ENCODE assay signal across 14 mouse cellular contexts in the genomic region with DNA sequence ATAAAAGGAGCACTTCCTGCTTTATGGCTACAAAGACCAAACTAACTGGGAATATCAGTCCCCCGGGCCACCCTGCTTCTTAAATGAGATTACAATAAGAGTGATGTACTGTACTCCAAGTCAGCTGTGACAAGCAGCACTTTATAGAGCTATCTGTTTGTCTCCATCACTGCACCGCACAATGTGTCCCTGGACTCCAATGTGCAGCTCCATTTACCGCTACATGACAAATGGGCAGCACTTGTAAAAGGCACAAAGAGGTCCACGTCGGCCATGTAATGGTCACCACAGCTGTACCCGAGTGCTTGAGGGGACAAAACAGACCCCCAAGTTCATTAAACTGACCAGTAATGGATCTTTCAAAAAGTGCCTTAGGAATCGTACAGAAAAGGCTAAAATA.
"Had no signal": no experiment of that assay in that cellular context is flagged by ENCODE, and none has a peak within 500 bp of the region (broad histone marks: within the 10 kb centered on the region; RNA-seq: fewer than 3 reads in every experiment).

No protein-coding gene starts in this region.

- H3K4me2 ChIP-seq: limb, embryonic 13.5 days; midbrain, embryonic 15.5 days had no signal

- H3K9me3 ChIP-seq: limb, embryonic 13.5 days; midbrain, embryonic 15.5 days had no signal

- H3K27me3 ChIP-seq: limb, embryonic 13.5 days; midbrain, embryonic 15.5 days had no signal

- H3K27ac ChIP-seq: layer of hippocampus, adult 2 months; limb, embryonic 13.5 days; liver, embryonic 14.5 days; midbrain, embryonic 15.5 days; stomach, postnatal 0 days had no signal

- H3K4me3 ChIP-seq: layer of hippocampus, adult 2 months; limb, embryonic 13.5 days; midbrain, embryonic 15.5 days had no signal

- ATAC-seq: midbrain, embryonic 15.5 days had no signal

- H3K36me3 ChIP-seq: midbrain, embryonic 15.5 days had no signal

- H3K9ac ChIP-seq: limb, embryonic 13.5 days; liver, embryonic 14.5 days; midbrain, embryonic 15.5 days had no signal

- DNase-seq: kidney, adult 18-20 months; kidney, postnatal 10 days; kidney, postnatal 4 days; left cerebral cortex, postnatal 4 days; lung, adult 18-20 months; right cerebral cortex, adult 18-20 months; right cerebral cortex, postnatal 25 days; thymus, adult 18-20 months; thymus, postnatal 14 days had no signal
